Mouse (Mus musculus) layer of hippocampus, adult 2 months (tissue): ENCODE data around the gene Npcd. TPM values are rescaled to one million over a fixed set of nuclear protein-coding genes. Genes with fewer than 3 reads are reported as not detected.
"Not testable (repeated sequence)": the region's sequence is repeated elsewhere in the genome, so short reads cannot be mapped to it uniquely, and the experiment has no call there.

Source experiments
- DNase-seq, 2 experiments: peaks; one replicate each; pipeline ENCODE4 v3.0.0; 2022; ENCODE audit warnings: low spot score in 2 of 2
- H3K27ac ChIP-seq: fragments of 200-600 bp; 2 replicates; pipeline ENCODE4 v1.8.1; 2022
- H3K4me3 ChIP-seq: fragments of 200-600 bp; 2 replicates; pipeline ENCODE4 v1.8.1; 2022; ENCODE audit warnings: mild to moderate bottlenecking
- CTCF ChIP-seq: fragments of 200-600 bp; conservative IDR thresholded peaks from 2 replicates; pipeline ENCODE4 v1.8.1; 2022; ENCODE audit warnings: antibody characterized with exemption, mild to moderate bottlenecking, moderate library complexity
- total RNA-seq, 2 experiments: library from RNA; stranded (reverse); gene quantifications; 2 replicates each; pipeline ENCODE4 v1.2.3; 2021

Npcd gene
- total RNA-seq, 2 experiments from 2014 or later, result 11.9 to 22.4 TPM

GRCm38 (mm10) chr15:79827061-79827777 lies 6.8 kb downstream of the Npcd start:
- TF ChIP-seq CTCF, result no peak
- DNase-seq, result no peak
- Histone ChIP-seq H3K4me3 (peak overlapping the region; percentile 46), H3K27ac (peak overlapping the region; percentile 82)

- H3K4me3 ChIP-seq, result no peak overlapping the region; the same call in 1 of the 2 replicates
- peak overlapping the region; percentile 82 for H3K27ac ChIP-seq
- no peak for DNase-seq
- no peak for TF ChIP-seq CTCF
These were observed 7.7 kb downstream of the Npcd start for GRCm38 (mm10) chr15:79826221-79826935.

GRCm38 (mm10) chr15:79825146-79825825 lies 8.8 kb downstream of the Npcd start:
- DNase-seq, result peak in 1 of 2 experiments; percentile 40
- Histone ChIP-seq H3K4me3 (no peak overlapping the region; the same call in 1 of the 2 replicates), H3K27ac (peak overlapping the region; percentile 82)
- peak; percentile 80 for TF ChIP-seq CTCF

DNA sequence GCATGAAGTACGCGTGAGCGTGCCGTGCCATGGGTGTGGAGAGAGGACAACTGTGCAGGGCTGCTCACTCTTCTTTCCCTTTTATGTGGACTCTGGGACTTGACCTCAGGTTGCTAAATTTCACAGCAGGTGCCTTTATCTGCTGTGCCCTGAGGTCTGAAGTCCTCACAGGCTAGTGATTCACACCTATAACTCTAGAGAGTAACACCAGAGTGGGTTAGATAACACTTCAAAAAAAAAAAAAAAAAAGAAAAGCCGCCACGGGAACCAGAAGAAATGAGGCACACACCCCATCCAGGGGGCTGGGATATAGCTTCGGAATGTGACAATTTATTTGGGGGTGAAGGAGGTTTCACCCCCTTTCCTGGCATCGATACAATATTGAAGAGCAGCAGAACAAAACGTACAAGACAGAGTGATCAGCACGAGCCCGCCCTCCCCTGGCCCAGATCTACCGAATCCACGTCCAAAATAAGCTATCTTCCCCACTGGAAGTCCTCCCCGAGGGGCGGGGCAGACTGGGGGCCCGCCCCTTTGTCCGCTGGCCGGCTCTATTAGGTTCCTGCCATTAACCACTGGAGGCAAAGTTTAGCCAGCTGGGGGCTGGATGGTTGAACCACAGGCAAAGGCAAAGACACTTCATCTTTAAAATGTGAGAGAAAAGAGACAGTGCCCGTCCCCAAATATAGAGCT lies 10.3 kb downstream of the Npcd start:
- DNase-seq, result peak in 1 of 2 experiments; percentile 26
- no peak overlapping the region for H3K4me3 ChIP-seq
- peak; percentile 20; the same call in 1 of the 2 replicates for TF ChIP-seq CTCF
- peak overlapping the region; percentile 29; the same call in 1 of the 2 replicates for H3K27ac ChIP-seq

DNA sequence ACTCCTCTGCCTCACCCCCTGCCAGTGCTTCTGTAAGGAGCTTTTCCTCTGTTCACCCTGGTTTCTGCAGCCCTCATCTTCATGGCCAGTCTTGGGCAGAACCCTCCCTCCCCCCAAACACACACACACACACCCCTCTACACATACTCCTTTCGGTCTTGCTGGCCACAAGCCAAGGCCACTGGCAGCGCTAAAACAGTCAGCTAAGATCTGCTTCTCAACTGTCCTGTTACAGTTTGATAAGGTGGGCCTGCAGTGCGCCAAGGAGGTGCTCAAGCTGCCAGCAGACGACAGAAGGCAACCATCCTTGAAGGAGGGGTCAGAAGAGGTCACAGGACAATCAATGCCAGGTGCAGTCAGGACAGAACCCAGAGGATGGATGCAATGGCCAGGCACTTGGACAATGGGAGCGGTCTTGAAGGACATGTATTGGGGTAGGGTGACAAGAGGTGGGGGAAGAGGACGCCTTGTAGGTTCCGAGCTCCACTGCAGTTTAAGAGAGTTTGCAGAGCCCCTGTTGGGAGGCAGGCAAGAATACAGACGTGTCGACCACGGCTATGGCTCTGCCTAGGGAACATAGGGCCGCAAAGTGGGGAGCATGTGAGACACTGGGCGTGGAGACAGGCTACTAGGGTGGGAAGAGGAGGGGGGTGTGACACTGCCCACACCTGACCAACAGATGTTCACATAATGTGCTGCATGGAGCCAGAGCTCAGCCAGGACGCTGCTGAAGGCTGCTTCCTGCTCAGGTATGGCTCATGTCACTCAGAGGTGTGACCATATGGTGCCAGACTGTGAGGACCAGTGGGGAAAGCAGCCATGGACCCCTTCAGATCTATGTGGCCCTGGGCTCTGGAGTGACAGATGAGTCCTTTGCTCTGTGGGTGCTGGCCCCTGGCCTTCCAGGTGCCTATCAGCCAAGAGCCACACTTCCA lies 11.5 kb downstream of the Npcd start:
- no peak for TF ChIP-seq CTCF

GRCm38 (mm10) chr15:79818325-79818724 lies 15.7 kb downstream of the Npcd start:
- TF ChIP-seq CTCF, result peak; percentile 62
- Histone ChIP-seq H3K4me3 (no peak overlapping the region), H3K27ac (no peak overlapping the region)
- no peak for DNase-seq

More for the DNA sequence above, 11.5 kb downstream of the Npcd start:
- H3K27ac ChIP-seq, result peak overlapping the region; percentile 10; the same call in 1 of the 2 replicates
- H3K4me3 ChIP-seq, result no peak overlapping the region
- no peak for DNase-seq

- DNase-seq, result no peak
- H3K4me3 ChIP-seq, result no peak overlapping the region
- TF ChIP-seq CTCF, result no peak
- H3K27ac ChIP-seq, result no peak overlapping the region
These were observed 20.3 kb downstream of the Npcd start for GRCm38 (mm10) chr15:79813666-79814258.

GRCm38 (mm10) chr15:79812840-79813239 lies 21.2 kb downstream of the Npcd start:
- H3K27ac ChIP-seq, H3K4me3 ChIP-seq, DNase-seq: not testable (repeated sequence)

DNA sequence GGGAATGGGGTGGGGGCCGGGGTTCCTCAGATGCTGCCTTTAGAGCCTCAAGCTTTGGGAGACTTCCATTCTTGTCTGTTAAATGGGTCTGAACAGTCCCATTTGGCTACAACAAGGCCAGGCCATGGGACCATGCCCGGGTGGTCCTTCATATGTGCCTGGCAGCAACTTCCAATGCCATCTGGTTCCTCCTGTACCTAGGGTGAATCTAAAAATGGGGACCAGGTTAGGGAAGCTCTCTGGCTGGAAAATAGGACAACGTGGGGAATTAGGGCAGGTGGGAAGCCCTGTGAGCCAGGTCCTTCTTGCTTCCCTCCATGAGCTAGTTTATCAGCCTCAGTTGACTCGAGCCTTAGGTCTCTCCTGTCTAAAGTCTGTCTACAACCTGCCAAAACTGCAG lies 23.0 kb downstream of the Npcd start:
- H3K4me3 ChIP-seq, result no peak overlapping the region
- TF ChIP-seq CTCF, result no peak
- H3K27ac ChIP-seq, result no peak overlapping the region
- no peak for DNase-seq

- Histone ChIP-seq H3K4me3 (no peak overlapping the region), H3K27ac (peak overlapping the region; percentile 15; the same call in 1 of the 2 replicates)
- no peak for TF ChIP-seq CTCF
- DNase-seq, result no peak
These were observed 24.0 kb downstream of the Npcd start for GRCm38 (mm10) chr15:79810061-79810460.

- no peak for TF ChIP-seq CTCF
- DNase-seq, result no peak
- no peak overlapping the region for H3K4me3 ChIP-seq
- H3K27ac ChIP-seq, result no peak overlapping the region
These were observed 25.4 kb downstream of the Npcd start for GRCm38 (mm10) chr15:79808658-79809057.

DNA sequence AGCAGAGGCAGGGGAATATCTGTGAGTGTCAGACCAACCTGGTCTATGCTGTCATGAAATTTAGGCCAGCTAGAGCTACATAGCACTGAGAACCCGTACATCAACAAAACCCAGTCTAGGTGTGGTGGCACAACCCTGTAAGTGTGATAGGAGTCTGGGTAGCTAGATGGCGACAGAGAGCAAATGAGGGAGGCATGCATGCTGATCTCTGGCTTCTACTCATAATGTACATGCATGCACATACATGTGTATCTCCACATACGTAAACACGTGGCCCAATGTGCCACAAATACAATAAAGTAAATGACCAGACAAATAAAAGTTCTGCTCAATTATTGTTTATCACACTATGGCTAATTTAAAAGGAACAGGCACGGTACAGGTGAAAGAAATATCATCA lies 25.9 kb downstream of the Npcd start:
- no peak overlapping the region for H3K27ac ChIP-seq
- no peak overlapping the region for H3K4me3 ChIP-seq
- TF ChIP-seq CTCF, result peak; percentile 90
- DNase-seq, result peak in 1 of 2 experiments; percentile 63
